Mouse (Mus musculus) MEL (cell line): Measurements from ENCODE around the gene Edil3.

ENCODE experiments used
- CTCF ChIP-seq, 3 experiments: IDR thresholded peaks in 2 of 3; conservative IDR thresholded peaks in 1 of 3; 2 replicates each; pipeline ENCODE4 v1.5.1; 2011 to 2012; ENCODE audit warnings: low read length in 3 of 3, low read depth in 2 of 3, mild to moderate bottlenecking in 2 of 3, improper control_type of control experiment in 1 of 3, inconsistent platforms in 1 of 3, mixed read lengths in 1 of 3, moderate library complexity in 1 of 3; ENCODE audit not compliant: control insufficient read depth in 1 of 3, insufficient read depth in 1 of 3, poor library complexity in 1 of 3, severe bottlenecking in 1 of 3
- POLR2A ChIP-seq, 2 experiments: IDR thresholded peaks; 2 replicates each; pipeline ENCODE4 v1.6.1; 2011 to 2012; ENCODE audit warnings: low read length in 2 of 2, mild to moderate bottlenecking in 2 of 2, control low read depth in 1 of 2, improper control_type of control experiment in 1 of 2, low read depth in 1 of 2, moderate library complexity in 1 of 2; ENCODE audit not compliant: control insufficient read depth in 1 of 2, insufficient read depth in 1 of 2, poor library complexity in 1 of 2
- POLR2AphosphoS5 ChIP-seq: IDR thresholded peaks from 2 replicates; pipeline ENCODE4 v1.6.1; 2012; ENCODE audit warnings: low read depth, borderline replicate concordance, mild to moderate bottlenecking, inconsistent platforms, low read length, moderate library complexity, mixed read lengths
- TAL1 ChIP-seq: IDR thresholded peaks from 2 replicates; pipeline ENCODE4 v1.6.1; 2012; ENCODE audit warnings: mild to moderate bottlenecking, inconsistent platforms, low read length, moderate library complexity, mixed read lengths
- UBTF ChIP-seq: IDR thresholded peaks from 2 replicates; pipeline ENCODE4 v1.6.1; 2012; ENCODE audit warnings: low read depth, mild to moderate bottlenecking, inconsistent platforms, low read length, improper control_type of control experiment, moderate library complexity, borderline replicate concordance; ENCODE audit not compliant: insufficient read depth

DNA sequence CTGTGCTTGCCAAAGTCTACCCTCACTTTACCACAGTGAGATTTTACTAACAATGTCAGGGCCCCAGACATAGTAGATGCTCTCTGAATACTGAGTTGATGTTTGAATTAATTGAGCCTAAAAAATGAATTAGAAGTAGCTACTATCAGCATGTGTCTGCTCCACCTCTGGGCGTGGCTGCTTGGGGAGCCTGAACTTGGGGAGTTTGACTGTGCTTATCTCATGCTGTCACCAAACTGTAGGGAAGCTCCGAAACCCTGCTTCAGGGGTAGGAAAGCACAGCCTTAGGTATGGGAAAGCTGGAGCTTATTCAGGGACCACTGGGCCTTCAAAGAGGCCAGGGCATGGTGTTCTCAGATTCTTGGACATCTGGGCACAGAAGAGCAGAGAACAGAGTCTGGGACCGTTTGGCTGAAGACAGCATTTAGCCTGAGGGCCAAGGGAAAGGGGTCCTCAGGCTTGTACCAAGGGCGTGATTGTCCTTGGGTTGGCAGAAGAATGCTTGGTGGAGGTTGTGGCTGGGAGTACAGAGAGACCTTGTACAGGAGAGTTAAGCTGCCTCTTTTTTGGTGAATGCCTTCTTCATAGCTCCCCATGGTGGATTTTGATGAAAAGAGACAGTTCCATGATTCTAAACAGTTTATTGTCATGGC is 432.8 kb downstream of the Edil3 start:
- TF ChIP-seq POLR2A (IDR thresholded peaks at IDR 0.05; ENCODE audit: control insufficient read depth in 1 of 2, insufficient read depth in 1 of 2, low read depth in 1 of 2, low read length in 2 of 2, poor library complexity in 1 of 2) (no peak), TAL1 (no peak), CTCF (IDR thresholded peaks at IDR 0.05 in 2 of 3, conservative IDR thresholded peaks at IDR 0.05 in 1 of 3; ENCODE audit: control insufficient read depth in 1 of 3, insufficient read depth in 1 of 3, low read depth in 2 of 3, low read length in 3 of 3, poor library complexity in 1 of 3, severe bottlenecking in 1 of 3) (no peak), UBTF (no peak), POLR2AphosphoS5 (no peak)
